Mouse (Mus musculus): ENCODE data around the gene Defb22. TPM values are rescaled to one million over a fixed set of nuclear protein-coding genes. Genes with fewer than 3 reads are reported as not detected.

Defb22 gene
- total RNA-seq (2014; rRNA removed; ENCODE audit: low replicate concordance): not detected in 2 replicates
- polyA plus RNA-seq (2015; fragmentation: Nextera tagmentation; extraction: Ambion mirVana): not detected in 2 replicates

- DNase-seq (ENCODE audit: low spot score): no peak
- Histone ChIP-seq H3K4me1 (ENCODE audit: control insufficient read depth, insufficient read depth) (no peaks in the 10 kb centered on the region), H3K27ac (ENCODE audit: low read depth) (no peak within 1 kb of the TSS), H3K9ac (replicated peaks; ENCODE audit: low read depth, low read length) (no peak within 1 kb of the TSS), H3K27me3 (ENCODE audit: control insufficient read depth, insufficient read depth, low read length) (no peaks in the 10 kb centered on the region), H3K36me3 (replicated peaks; ENCODE audit: control insufficient read depth, insufficient read depth, low read length) (no peaks in the 10 kb centered on the region), H3K4me2 (ENCODE audit: low read depth, low read length) (no peak within 1 kb of the TSS), H3K9me3 (replicated peaks; ENCODE audit: control insufficient read depth, low read length) (no peaks in the 10 kb centered on the region), H3K4me3 (ENCODE audit: low read depth, low read length) (no peak within 1 kb of the TSS)
- no peak for ATAC-seq (ENCODE audit: insufficient read depth, low read depth)
- TF ChIP-seq EP300 (IDR thresholded peaks at IDR 0.05; ENCODE audit: low read depth) (no peak), CTCF (IDR thresholded peaks at IDR 0.05; ENCODE audit: low read depth) (no peak)
These were observed at the start of gene Defb22 for GRCm38 (mm10) chr2:152490038-152490437. Defb22 (minus strand) TSS chr2:152490138.

GRCm38 (mm10) chr2:152517981-152518380, 28.0 kb upstream of the Defb22 start, which contains the start of gene Defb28:
Defb28 (plus strand) TSS chr2:152518255.
- WGBS: 72% methylated on average over 4 of the region's 4 CpGs
- Histone ChIP-seq H3K27ac (ENCODE audit: low read depth) (no peak within 1 kb of the TSS), H3K36me3 (replicated peaks; ENCODE audit: control insufficient read depth, insufficient read depth, low read length) (no peaks in the 10 kb centered on the region), H3K4me1 (ENCODE audit: control insufficient read depth, insufficient read depth) (no peaks in the 10 kb centered on the region), H3K4me3 (ENCODE audit: low read depth, low read length) (no peak within 1 kb of the TSS), H3K9me3 (replicated peaks; ENCODE audit: control insufficient read depth, low read length) (no peaks in the 10 kb centered on the region), H3K9ac (replicated peaks; ENCODE audit: low read depth, low read length) (no peak within 1 kb of the TSS), H3K27me3 (ENCODE audit: control insufficient read depth, insufficient read depth, low read length) (no peaks in the 10 kb centered on the region), H3K4me2 (ENCODE audit: low read depth, low read length) (no peak within 1 kb of the TSS)
- TF ChIP-seq EP300 (IDR thresholded peaks at IDR 0.05; ENCODE audit: low read depth): no peak
- TF ChIP-seq CTCF (IDR thresholded peaks at IDR 0.05; ENCODE audit: low read depth): no peak
- DNase-seq (ENCODE audit: low spot score) (no peak), ATAC-seq (ENCODE audit: insufficient read depth, low read depth) (no peak)

- 66% methylated on average over 4 of the region's 4 CpGs for WGBS
- TF ChIP-seq EP300 (IDR thresholded peaks at IDR 0.05; ENCODE audit: low read depth): no peak
- no peak for TF ChIP-seq CTCF (IDR thresholded peaks at IDR 0.05; ENCODE audit: low read depth)
- Histone ChIP-seq H3K4me3 (ENCODE audit: low read depth, low read length) (no peak overlapping the region), H3K36me3 (replicated peaks; ENCODE audit: control insufficient read depth, insufficient read depth, low read length) (no peaks in the 10 kb centered on the region), H3K27me3 (ENCODE audit: control insufficient read depth, insufficient read depth, low read length) (no peaks in the 10 kb centered on the region), H3K4me1 (ENCODE audit: control insufficient read depth, insufficient read depth) (no peaks in the 10 kb centered on the region), H3K4me2 (ENCODE audit: low read depth, low read length) (no peak overlapping the region), H3K27ac (ENCODE audit: low read depth) (no peak overlapping the region), H3K9ac (replicated peaks; ENCODE audit: low read depth, low read length) (no peak overlapping the region), H3K9me3 (replicated peaks; ENCODE audit: control insufficient read depth, low read length) (no peaks in the 10 kb centered on the region)
- DNase-seq (ENCODE audit: low spot score) (no peak), ATAC-seq (ENCODE audit: insufficient read depth, low read depth) (no peak)
These were observed 26.1 kb upstream of the Defb22 start for GRCm38 (mm10) chr2:152516084-152516483.

- Histone ChIP-seq H3K4me2 (ENCODE audit: low read depth, low read length) (no peak within 1 kb of the TSS), H3K27me3 (ENCODE audit: control insufficient read depth, insufficient read depth, low read length) (no peaks in the 10 kb centered on the region), H3K27ac (ENCODE audit: low read depth) (no peak within 1 kb of the TSS), H3K9ac (replicated peaks; ENCODE audit: low read depth, low read length) (no peak within 1 kb of the TSS), H3K4me3 (ENCODE audit: low read depth, low read length) (no peak within 1 kb of the TSS), H3K4me1 (ENCODE audit: control insufficient read depth, insufficient read depth) (no peaks in the 10 kb centered on the region), H3K9me3 (replicated peaks; ENCODE audit: control insufficient read depth, low read length) (no peaks in the 10 kb centered on the region), H3K36me3 (replicated peaks; ENCODE audit: control insufficient read depth, insufficient read depth, low read length) (no peaks in the 10 kb centered on the region)
- TF ChIP-seq EP300 (IDR thresholded peaks at IDR 0.05; ENCODE audit: low read depth) (no peak), CTCF (IDR thresholded peaks at IDR 0.05; ENCODE audit: low read depth) (no peak)
- no peak for DNase-seq (ENCODE audit: low spot score)
- no peak for ATAC-seq (ENCODE audit: insufficient read depth, low read depth)
- 87% methylated on average over 1 of the region's 1 CpGs for WGBS
These were observed 21.7 kb upstream of the Defb22 start, which contains the start of gene Defb26 for GRCm38 (mm10) chr2:152511592-152511991. Defb26 (minus strand) TSS chr2:152511692.

GRCm38 (mm10) chr2:152503950-152504349, 14.0 kb upstream of the Defb22 start:
- Histone ChIP-seq H3K9ac (replicated peaks; ENCODE audit: low read depth, low read length) (no peak overlapping the region), H3K4me2 (ENCODE audit: low read depth, low read length) (no peak overlapping the region), H3K36me3 (replicated peaks; ENCODE audit: control insufficient read depth, insufficient read depth, low read length) (no peaks in the 10 kb centered on the region), H3K27me3 (ENCODE audit: control insufficient read depth, insufficient read depth, low read length) (no peaks in the 10 kb centered on the region), H3K27ac (ENCODE audit: low read depth) (no peak overlapping the region), H3K4me1 (ENCODE audit: control insufficient read depth, insufficient read depth) (no peaks in the 10 kb centered on the region), H3K9me3 (replicated peaks; ENCODE audit: control insufficient read depth, low read length) (no peaks in the 10 kb centered on the region), H3K4me3 (ENCODE audit: low read depth, low read length) (no peak overlapping the region)
- 71% methylated on average over 2 of the region's 2 CpGs for WGBS
- DNase-seq (ENCODE audit: low spot score): no peak
- TF ChIP-seq CTCF (IDR thresholded peaks at IDR 0.05; ENCODE audit: low read depth) (no peak), EP300 (IDR thresholded peaks at IDR 0.05; ENCODE audit: low read depth) (no peak)
- no peak for ATAC-seq (ENCODE audit: insufficient read depth, low read depth)

GRCm38 (mm10) chr2:152500863-152501229, 10.9 kb upstream of the Defb22 start:
- Histone ChIP-seq H3K9ac (replicated peaks; ENCODE audit: low read depth, low read length) (no peak overlapping the region), H3K4me3 (ENCODE audit: low read depth, low read length) (no peak overlapping the region), H3K27me3 (ENCODE audit: control insufficient read depth, insufficient read depth, low read length) (no peaks in the 10 kb centered on the region), H3K4me1 (ENCODE audit: control insufficient read depth, insufficient read depth) (no peaks in the 10 kb centered on the region), H3K4me2 (ENCODE audit: low read depth, low read length) (no peak overlapping the region), H3K27ac (ENCODE audit: low read depth) (no peak overlapping the region), H3K36me3 (replicated peaks; ENCODE audit: control insufficient read depth, insufficient read depth, low read length) (no peaks in the 10 kb centered on the region), H3K9me3 (replicated peaks; ENCODE audit: control insufficient read depth, low read length) (no peaks in the 10 kb centered on the region)
- no peak for DNase-seq (ENCODE audit: low spot score)
- WGBS: 76% methylated on average over 6 of the region's 6 CpGs
- no peak for ATAC-seq (ENCODE audit: insufficient read depth, low read depth)
- TF ChIP-seq EP300 (IDR thresholded peaks at IDR 0.05; ENCODE audit: low read depth) (no peak), CTCF (IDR thresholded peaks at IDR 0.05; ENCODE audit: low read depth) (peak; percentile 16; the same call in 1 of the 2 replicates)

Measured in heart, postnatal 0 days (tissue).